Mouse (Mus musculus): ENCODE measurements at regions not wholly inside any gene's neighbourhood (a gene's known extent, or its start where the extent isn't known, plus 50 kb on each side); places are given as distances from the start of the nearest gene placed in this dataset.

DNA sequence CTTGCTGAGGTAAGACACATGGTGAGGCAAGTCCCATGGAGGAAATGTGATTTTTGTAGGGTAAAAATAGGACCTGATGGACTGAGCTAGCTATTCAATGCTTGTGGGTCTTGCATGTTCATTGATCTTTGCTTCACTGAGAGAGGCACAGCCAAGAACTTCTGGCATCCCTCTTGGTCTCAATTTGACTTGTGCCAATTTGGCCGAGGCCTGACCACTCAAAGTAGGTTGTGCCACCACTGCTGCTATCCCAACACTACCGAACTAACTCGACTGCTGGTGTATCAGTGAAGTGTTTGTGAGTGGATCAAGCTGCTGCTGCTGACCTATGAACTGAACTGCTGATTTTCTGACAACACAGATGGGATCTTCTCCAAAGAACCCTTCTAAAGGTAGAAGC, 53.6 kb downstream of the Hsfy2 start:
- H3K27me3 ChIP-seq, result peaks cover 7% of the 10 kb centered on the region

DNA sequence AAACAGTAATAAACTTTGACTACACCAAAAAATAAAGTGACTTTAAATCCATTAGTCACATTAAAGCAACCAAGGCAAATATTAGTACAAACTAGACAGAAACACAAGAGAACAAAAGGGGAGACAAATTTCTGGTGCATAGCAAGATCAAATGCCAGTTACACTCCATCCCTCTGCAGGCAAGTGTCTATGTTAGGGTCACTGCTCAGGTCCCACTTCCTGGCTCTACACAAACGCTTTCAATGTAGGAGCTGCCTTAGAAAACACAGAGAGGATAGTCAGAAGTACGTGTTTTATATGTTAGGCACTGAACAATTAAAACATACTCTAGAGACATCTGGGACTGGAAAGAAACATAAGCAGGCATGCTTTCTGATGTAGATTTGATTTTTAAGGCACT, 89.2 kb downstream of the Hsfy2 start:
- ATAC-seq (no peak), DNase-seq (ENCODE audit: low read depth, low spot score) (no peak)
- no peak for TF ChIP-seq CTCF (IDR thresholded peaks at IDR 0.05)
- ChIA-PET POLR2A (no interaction called here), CTCF (no interaction called here)
- no peaks in the 10 kb centered on the region for H3K27me3 ChIP-seq
- in situ Hi-C loops (cut with MboI; ENCODE audit: low pct_unique_long_range_greater_than_20kb), result loop anchor here (25.0 kb wide), 1 partner anchor 1186 kb away; the partner anchor contains the start of gene Boll

More for the DNA sequence above, 53.6 kb downstream of the Hsfy2 start:
- in situ Hi-C loops (cut with MboI; ENCODE audit: low pct_unique_long_range_greater_than_20kb), result no loop called here
- DNase-seq (ENCODE audit: low read depth, low spot score) (no peak), ATAC-seq (no peak)
- ChIA-PET POLR2A (no interaction called here), CTCF (no interaction called here)
- no peak for TF ChIP-seq CTCF (IDR thresholded peaks at IDR 0.05)

DNA sequence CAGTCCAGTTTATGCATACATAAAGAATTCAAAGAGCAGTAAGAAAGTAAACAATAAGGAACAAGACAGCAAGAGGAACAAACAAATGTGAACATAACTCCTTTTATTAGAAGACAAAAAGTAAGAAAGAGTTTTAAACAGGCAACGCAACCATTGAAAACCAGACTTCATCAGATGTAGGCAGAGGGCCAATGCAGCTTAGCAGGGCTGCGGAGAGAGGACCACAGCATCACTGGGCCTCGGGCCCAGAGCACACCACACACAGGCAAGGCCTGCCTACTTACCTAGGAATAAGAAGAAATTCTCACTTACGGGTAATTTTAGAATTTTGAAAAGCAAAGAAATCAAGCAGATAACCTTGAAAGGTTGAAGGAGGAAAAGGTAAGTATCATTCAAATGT, 106.4 kb downstream of the Hsfy2 start:
- in situ Hi-C loops (cut with MboI; ENCODE audit: low pct_unique_long_range_greater_than_20kb), result loop anchor here (25.0 kb wide), 1 partner anchor 1168 kb away; the partner anchor contains the start of gene Boll
- ChIA-PET CTCF (interaction anchor here (0.7 kb wide), 1 partner anchor 616 kb away, joined by 3 read pairs; no protein-coding TSS in a partner anchor), POLR2A (no interaction called here)
- no peak for TF ChIP-seq CTCF (IDR thresholded peaks at IDR 0.05)
- ATAC-seq (no peak), DNase-seq (ENCODE audit: low read depth, low spot score) (no peak)
- peaks cover 18% of the 10 kb centered on the region for H3K27me3 ChIP-seq

All from Patski (cell line).